Mouse (Mus musculus): Measurements from ENCODE around the gene Cnot11.

DNA sequence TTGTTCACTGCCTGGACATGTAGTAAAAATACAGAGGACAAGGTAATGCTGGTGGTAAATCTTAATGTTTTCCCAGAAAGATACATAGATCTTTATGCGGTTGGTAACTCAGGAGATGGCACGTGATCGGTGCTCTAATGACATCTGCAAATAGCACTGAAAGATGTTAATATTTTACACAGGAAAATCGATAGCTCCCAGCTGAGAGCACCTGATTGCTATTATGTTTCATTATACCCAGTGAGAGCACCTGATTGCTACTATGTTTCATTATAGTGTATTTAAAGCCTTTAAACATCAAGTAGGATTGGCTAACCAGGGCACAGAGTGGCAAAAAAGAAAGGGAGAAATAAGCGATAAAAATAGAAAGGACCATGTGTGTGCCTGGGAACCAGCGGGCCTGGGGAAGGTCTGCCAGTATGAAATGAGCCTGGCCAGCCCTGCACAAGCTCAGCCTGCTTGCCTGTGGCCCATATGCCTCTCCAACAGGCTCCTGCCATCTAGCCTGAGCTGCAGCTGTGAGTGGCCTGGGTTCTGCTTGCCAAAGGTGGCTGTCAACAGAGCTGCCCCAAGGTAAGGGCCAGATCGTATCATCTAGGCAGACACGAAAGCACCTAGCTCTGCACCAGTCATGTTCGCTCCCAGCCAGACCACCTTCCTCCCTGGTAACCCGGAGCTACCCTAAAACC is 19.3 kb upstream of the Cnot11 start:
- TF ChIP-seq CTCF (IDR thresholded peaks at IDR 0.05; ENCODE audit: borderline replicate concordance, control insufficient read depth, extremely low read depth, insufficient read depth, low read length, poor library complexity) = no peak
- no peak for TF ChIP-seq POLR2A (IDR thresholded peaks at IDR 0.05; ENCODE audit: control insufficient read depth, extremely low read depth, insufficient read depth, low read length, poor library complexity)

Data from thymus, adult 2 months (tissue).